Mouse (Mus musculus) fibroblast of lung, adult 2 months (primary cell): ENCODE data around the gene Rufy4.
"Not testable (repeated sequence)": the region's sequence is repeated elsewhere in the genome, so short reads cannot be mapped to it uniquely, and the experiment has no call there.

Experiments
- DNase-seq: peaks from one replicate; pipeline ENCODE4 v3.0.0-alpha.2; 2011; ENCODE audit warnings: low read depth

The Rufy4 gene

GRCm38 (mm10) chr1:74151091-74151490 lies 25.8 kb downstream of the Rufy4 start:
- no peak for DNase-seq

- DNase-seq = no peak
Measured at GRCm38 (mm10) chr1:74153461-74154184, 28.3 kb downstream of the Rufy4 start, which contains the start of gene Cxcr2. Cxcr2 (plus strand) TSS chr1:74153989.

- DNase-seq = no peak
Measured at GRCm38 (mm10) chr1:74155435-74156012, 30.2 kb downstream of the Rufy4 start.

GRCm38 (mm10) chr1:74156381-74156910 lies 31.1 kb downstream of the Rufy4 start:
- no peak for DNase-seq

GRCm38 (mm10) chr1:74159613-74160012 lies 34.3 kb downstream of the Rufy4 start:
- DNase-seq = not testable (repeated sequence)

- no peak for DNase-seq
Measured at GRCm38 (mm10) chr1:74160036-74160435, 34.7 kb downstream of the Rufy4 start.

- no peak for DNase-seq
Measured at GRCm38 (mm10) chr1:74167136-74167535, 41.8 kb downstream of the Rufy4 start.

- DNase-seq = no peak
Measured at GRCm38 (mm10) chr1:74169721-74170120, 44.4 kb downstream of the Rufy4 start.

- DNase-seq = no peak
Measured at GRCm38 (mm10) chr1:74172722-74173121, 47.4 kb downstream of the Rufy4 start.

GRCm38 (mm10) chr1:74175731-74176130 lies 50.4 kb downstream of the Rufy4 start:
- DNase-seq = no peak

GRCm38 (mm10) chr1:74178618-74179017 lies 53.3 kb downstream of the Rufy4 start:
- DNase-seq = no peak

GRCm38 (mm10) chr1:74179624-74180408 lies 54.5 kb downstream of the Rufy4 start:
- DNase-seq = peak; percentile 49

GRCm38 (mm10) chr1:74181462-74181861 lies 56.1 kb downstream of the Rufy4 start:
- DNase-seq = no peak

GRCm38 (mm10) chr1:74183006-74183405 lies 57.7 kb downstream of the Rufy4 start:
- no peak for DNase-seq

GRCm38 (mm10) chr1:74190471-74190870 lies 65.1 kb downstream of the Rufy4 start:
- no peak for DNase-seq

- no peak for DNase-seq
Measured at GRCm38 (mm10) chr1:74192711-74193110, 67.4 kb downstream of the Rufy4 start.

- DNase-seq = no peak
Measured at GRCm38 (mm10) chr1:74194445-74194844, 69.1 kb downstream of the Rufy4 start, which contains the start of gene Cxcr1. Cxcr1 (minus strand) TSS chr1:74194631.

- no peak for DNase-seq
Measured at GRCm38 (mm10) chr1:74195961-74196360, 70.6 kb downstream of the Rufy4 start.

GRCm38 (mm10) chr1:74196621-74197419 lies 71.5 kb downstream of the Rufy4 start:
- DNase-seq = no peak
